Mouse (Mus musculus): ENCODE data around the gene 6430628N08Rik. TPM values are rescaled to one million over a fixed set of nuclear protein-coding genes. Genes with fewer than 3 reads are reported as not detected.

6430628N08Rik gene
- total RNA-seq, 2 experiments from 2014 or later: 0.49 TPM; not detected in 1

DNA sequence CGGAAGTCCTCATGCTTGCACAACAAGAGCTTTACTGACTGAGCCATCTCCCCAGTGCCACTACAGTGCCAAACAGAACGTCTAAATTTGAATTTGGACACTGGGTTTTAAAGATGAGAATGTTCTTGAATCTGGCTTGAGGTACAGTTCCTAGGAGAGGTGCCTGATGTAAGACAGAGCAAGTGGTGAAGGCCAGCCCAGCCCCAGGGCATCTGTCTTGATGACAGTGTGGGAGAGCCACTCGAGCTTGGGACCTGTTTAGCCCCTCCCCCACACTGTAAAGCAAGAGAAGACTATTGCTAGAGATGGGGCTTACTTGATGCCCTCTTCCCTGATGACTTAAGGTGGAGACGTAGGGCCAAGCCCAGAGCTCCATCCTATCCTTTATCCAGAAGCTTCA is 8.3 kb upstream of the 6430628N08Rik start:
- no peak for DNase-seq (ENCODE audit: extremely low spot score in 1 of 2, low spot score in 2 of 2)
- intact Hi-C loops (cut with DNase I): no loop called here

DNA sequence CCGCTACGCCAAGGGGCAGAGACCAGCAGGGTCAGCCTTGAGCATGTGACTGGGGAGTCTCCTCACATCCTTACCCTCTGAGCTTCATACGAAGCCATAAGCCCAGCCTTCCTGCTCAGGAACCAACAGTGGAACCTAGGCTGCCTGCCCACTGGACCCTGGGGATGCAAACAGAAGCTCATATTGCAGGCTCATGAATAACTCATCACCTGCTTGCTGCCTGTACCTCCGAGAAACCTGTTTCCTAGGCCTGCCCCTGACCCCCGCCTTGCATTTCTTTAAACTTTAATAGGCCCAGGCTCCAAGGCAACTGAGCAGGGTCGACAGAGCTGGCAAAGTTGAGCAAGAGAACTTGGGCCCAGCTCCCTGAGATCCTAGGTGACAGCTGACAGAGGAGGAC is 6.4 kb upstream of the 6430628N08Rik start, which contains the start of gene Kncn:
TSS of gene Kncn (plus strand) at position 379 of the 400 bp plus-strand sequence.
- intact Hi-C loops (cut with DNase I): no loop called here
- no peak for DNase-seq (ENCODE audit: extremely low spot score in 1 of 2, low spot score in 2 of 2)

DNA sequence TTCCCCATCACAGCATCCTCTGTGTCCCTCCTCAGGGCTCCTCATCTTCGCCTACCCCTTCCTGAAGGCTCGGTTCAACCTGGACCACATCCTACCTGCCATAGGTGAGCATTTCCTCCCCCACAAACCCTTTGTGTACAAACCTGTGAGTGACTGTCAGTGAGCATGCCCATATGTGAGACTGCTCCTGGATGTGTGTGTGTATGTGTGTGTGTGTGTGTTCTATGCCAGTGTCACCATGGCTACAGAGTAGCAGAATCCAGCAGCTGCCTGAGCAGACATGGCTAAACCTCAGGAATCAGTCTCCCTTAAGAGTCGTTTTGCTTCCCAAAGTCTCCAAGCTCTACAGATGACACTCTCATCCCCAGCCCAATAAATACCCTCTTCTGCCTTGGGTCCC is 4.6 kb upstream of the 6430628N08Rik start:
- intact Hi-C loops (cut with DNase I): no loop called here
- DNase-seq (ENCODE audit: extremely low spot score in 1 of 2, low spot score in 2 of 2): peak in 1 of 2 experiments; percentile 45

DNA sequence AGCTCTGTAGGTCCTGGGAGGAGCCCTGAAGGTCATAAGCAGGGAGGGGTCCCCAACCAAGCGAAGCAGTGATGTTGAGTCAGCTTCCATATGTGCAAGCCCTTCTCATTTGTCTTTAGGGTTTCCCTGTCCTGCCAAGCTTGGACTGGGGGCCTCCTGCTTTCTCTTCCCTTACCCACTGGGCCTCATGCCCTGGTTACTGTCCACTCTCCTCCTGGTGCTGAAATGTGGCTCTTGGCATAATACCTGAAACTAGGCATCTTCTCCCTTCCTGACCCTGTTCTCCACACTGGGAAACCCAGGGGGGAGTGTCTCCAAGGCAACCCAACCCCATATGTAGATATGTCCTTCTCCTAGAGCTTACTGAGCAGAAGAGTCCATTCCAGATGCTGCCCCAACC is 3.6 kb upstream of the 6430628N08Rik start:
- intact Hi-C loops (cut with DNase I): no loop called here
- no peak for DNase-seq (ENCODE audit: extremely low spot score in 1 of 2, low spot score in 2 of 2)

DNA sequence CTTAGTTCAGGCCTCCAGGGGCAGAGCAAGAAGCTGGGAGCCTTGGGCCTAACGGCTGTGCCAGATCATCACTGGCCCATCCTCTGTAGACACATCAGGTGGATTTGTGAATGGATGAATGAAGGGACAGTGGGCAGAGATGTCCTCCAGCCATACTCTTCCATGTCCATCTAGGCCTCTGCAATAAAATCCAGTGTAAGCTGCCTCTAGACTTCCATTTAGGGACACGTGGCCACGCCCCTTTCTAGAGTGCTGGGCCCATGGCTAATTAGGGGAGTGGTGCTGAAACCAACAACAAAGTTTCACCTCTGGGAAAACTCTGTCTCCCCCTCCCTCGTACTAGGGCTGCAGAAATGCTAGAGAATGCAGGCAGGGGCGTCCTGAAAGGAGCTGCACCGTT is 399 bp upstream of the 6430628N08Rik start:
- intact Hi-C loops (cut with DNase I): no loop called here
- no peak for DNase-seq (ENCODE audit: extremely low spot score in 1 of 2, low spot score in 2 of 2)

DNA sequence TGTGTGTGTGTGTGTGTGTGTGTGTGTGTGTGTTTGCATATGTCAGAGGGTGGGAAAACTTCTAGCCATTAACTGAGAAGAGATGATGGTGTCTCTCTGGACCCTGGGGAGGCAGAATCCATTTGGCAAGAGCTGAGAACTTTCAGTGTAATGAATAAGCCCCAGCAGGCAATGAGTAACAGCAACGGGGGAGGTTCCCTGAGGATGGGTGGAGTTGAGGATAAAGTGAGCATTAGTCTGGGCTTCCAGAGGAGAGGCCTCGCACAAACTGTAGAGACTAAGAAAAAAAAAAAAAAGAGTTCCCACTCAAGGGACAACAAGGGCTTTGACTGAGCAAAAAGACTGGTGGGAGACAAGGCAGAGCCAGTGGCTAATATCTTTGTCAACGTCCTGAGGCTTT is 3.8 kb downstream of the 6430628N08Rik start:
- intact Hi-C loops (cut with DNase I): no loop called here
- DNase-seq (ENCODE audit: extremely low spot score in 1 of 2, low spot score in 2 of 2): no peak

DNA sequence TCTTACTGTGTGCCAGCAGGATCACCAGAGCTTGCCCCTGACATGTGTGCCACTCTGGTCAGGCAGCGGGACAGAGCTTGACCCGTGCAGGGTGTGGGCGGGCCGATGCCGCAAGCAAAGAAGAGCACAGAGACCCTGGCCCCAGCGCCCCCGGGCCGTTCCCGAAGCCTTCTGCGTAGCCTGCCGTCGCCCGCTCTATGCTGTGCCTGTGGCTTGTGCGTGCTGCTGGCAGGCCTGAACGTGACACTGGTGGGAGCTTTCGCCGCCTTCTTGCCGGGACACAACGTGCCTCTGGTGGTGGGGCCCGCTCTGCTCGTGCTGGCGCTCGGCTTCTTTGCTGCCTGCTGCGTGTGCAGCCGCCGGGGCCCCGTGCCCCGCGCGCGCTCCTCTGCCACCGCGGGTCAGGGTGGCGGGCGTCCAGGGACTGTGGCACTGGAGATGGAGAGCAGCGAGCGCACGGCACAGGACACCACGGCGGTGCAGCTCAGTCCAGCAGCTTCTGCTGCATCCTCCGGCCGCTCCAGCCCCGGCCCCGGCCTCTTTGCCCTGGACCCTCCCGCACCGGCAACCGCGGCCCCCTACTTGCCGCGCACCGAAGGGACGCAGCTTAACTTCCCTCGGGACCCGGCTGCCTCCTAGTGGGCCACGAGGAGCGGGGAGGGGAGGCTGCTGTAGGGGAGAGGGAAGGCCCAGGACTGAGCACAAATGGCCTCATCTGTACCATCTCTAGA is 7.6 kb downstream of the 6430628N08Rik start:
- DNase-seq (ENCODE audit: extremely low spot score in 1 of 2, low spot score in 2 of 2): peak in 1 of 2 experiments; percentile 47

DNA sequence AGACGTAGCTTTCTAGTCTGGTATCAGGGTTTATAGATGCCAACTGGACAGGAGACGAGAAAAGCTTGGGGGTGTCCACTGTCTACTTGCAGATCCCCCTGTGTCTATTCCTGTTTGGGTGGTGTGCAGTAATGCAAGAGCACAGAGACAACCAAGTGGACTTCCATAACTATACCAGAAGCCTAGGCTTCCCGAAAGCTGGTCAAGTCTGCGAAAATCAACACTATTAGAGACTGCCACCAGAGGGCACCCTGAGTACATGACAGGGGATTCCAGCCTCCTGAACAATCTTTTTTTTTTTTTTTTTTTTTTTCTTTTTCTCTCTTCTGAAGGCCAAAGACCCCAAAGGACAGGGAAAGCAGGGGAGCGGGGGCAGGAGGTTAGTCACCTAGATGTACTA is 12.4 kb downstream of the 6430628N08Rik start:
- intact Hi-C loops (cut with DNase I): loop anchor here (10.0 kb wide), 2 partner anchors 152 to 168 kb away; partner anchors contain the start of genes Efcab14 and Nsun4
- peak; percentile 71 to 85 for DNase-seq (ENCODE audit: extremely low spot score in 1 of 2, low spot score in 2 of 2)

More for the DNA sequence above, 7.6 kb downstream of the 6430628N08Rik start:
- intact Hi-C loops (cut with DNase I): loop anchor here (2.0 kb wide), 1 partner anchor 55 kb away; no protein-coding TSS in a partner anchor

DNA sequence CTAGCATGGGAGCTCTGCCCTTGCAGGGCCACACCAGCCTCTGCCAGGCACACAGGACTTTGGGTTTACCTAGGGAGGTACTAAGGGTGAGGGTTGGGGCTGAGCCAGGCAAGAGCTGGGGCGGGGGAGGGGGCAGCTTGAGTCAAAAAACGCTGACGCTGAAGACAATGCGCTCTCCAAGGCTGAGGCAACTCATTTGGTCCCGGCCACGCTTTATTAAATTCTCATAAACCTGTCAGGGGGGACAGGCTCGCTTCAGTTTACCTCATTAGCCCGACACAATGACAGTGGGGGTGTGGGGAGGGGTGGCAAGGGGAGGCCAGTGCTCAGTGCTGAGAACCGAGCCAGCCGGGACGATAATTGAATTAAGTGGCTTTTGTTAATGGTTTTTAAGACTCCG is 13.9 kb downstream of the 6430628N08Rik start:
- intact Hi-C loops (cut with DNase I): loop anchor here (1.0 to 10.0 kb wide), 3 partner anchors 76 to 170 kb away; partner anchors contain the start of genes Efcab14 and Nsun4
- DNase-seq (ENCODE audit: extremely low spot score in 1 of 2, low spot score in 2 of 2): no peak

DNA sequence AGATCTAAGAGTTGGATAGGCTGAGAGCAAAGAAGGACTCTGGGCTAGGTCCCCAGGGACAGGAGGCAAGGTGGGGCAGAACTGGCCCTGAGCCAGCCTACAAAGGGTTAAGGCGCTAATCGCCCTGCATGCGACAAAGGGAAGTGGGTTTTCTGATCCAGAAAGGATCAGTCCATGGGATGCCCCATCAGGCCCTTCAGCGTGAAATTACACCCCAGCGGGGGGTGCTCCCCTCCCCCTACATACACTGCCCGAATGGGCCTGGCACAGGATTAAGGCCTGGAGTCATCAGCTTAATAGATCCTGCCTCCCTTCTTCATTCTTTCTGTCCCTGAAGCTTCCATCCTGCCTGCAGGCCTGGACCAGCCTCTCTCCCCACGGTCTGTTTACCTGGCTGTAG is 15.2 kb downstream of the 6430628N08Rik start:
- no peak for DNase-seq (ENCODE audit: extremely low spot score in 1 of 2, low spot score in 2 of 2)

DNA sequence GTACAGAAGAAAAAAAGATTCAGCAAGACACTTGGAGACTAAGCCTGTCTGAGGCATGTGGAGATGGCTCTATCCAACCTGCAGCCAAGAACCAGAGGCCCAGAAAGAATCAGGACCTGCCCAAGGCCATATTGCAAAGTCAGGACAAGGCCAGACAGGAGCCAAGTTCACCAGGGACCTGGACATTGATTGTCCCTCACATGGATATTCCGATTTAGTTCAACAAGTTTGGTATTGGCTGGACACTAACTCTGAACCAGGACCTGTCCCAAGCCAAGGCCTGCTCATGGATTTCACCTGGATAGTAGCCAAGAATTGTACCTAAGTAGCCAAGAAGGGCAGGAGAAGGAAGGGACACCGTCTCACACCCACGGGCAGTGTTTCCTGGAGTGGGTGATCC is 16.3 kb downstream of the 6430628N08Rik start:
- intact Hi-C loops (cut with DNase I): loop anchor here (10.0 kb wide), 2 partner anchors 148 to 172 kb away; partner anchors contain the start of genes Efcab14 and Nsun4
- no peak for DNase-seq (ENCODE audit: extremely low spot score in 1 of 2, low spot score in 2 of 2)

More for the DNA sequence above, 15.2 kb downstream of the 6430628N08Rik start:
- intact Hi-C loops (cut with DNase I): loop anchor here (10.0 kb wide), 2 partner anchors 149 to 171 kb away; partner anchors contain the start of genes Efcab14 and Nsun4

DNA sequence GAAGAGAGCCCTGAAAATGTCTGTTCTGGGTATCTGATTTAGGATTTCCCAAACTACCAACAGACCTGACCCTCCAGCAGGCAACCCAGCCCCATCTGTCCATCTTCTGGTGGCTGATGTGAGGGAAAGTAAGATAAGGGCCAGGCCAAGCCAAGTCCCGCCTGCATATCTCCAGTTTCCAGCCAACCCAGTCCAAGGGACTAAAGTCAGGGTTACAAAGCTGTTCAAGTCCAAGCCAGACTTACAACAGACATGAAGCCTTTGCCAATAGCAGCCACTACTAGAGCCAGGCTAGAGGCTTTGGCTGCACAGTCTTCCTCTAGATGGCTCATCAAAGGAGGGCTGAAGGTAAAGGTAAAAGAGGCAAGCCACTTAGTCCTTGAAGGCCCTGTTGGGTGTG is 17.5 kb downstream of the 6430628N08Rik start:
- no peak for DNase-seq (ENCODE audit: extremely low spot score in 1 of 2, low spot score in 2 of 2)
- intact Hi-C loops (cut with DNase I): loop anchor here (10.0 kb wide), 2 partner anchors 147 to 173 kb away; partner anchors contain the start of genes Efcab14 and Nsun4

DNA sequence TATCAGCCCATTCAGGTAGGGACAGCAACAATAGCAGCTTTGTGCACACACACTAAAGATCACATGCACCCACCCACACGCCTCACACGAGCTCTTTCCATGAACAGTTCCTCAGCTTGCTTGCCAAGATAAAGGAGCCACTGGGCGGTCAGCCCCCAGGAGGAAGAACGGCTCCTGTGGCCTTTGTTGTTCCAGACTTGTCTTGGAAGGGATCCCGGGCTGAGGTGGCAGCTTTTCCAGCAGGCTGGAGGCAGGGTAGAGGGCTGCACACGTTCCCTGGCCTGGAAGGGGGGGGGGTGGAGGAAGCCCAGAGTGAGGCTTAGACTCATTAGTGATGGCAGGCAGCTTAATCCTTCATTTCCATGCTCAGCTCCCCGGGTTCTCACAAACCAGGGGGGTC is 18.2 kb downstream of the 6430628N08Rik start:
- DNase-seq (ENCODE audit: extremely low spot score in 1 of 2, low spot score in 2 of 2): peak in 1 of 2 experiments; percentile 58
- intact Hi-C loops (cut with DNase I): loop anchor here (10.0 kb wide), 2 partner anchors 146 to 174 kb away; partner anchors contain the start of genes Efcab14 and Nsun4

DNA sequence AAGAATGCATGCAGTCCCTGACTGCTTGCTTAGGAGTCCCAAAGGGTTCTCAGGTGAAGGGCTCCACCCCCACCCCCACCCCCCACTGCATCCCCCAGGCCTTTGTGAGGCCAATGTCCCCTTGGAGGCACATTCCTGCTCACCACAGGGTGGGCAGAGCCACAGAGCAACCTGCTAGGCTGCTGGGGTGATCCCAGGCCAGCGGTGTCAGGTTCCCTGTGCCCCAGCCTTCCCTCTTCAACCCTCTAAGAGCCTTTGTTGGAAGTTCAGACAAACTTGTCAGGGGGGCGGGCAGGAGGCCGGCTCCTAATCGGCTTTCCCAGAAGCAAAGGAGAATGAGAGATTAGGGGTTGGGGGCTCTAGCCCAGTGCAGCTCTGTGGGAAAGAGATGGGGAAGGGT is 21.1 kb downstream of the 6430628N08Rik start:
- intact Hi-C loops (cut with DNase I): no loop called here
- DNase-seq (ENCODE audit: extremely low spot score in 1 of 2, low spot score in 2 of 2): no peak

DNA sequence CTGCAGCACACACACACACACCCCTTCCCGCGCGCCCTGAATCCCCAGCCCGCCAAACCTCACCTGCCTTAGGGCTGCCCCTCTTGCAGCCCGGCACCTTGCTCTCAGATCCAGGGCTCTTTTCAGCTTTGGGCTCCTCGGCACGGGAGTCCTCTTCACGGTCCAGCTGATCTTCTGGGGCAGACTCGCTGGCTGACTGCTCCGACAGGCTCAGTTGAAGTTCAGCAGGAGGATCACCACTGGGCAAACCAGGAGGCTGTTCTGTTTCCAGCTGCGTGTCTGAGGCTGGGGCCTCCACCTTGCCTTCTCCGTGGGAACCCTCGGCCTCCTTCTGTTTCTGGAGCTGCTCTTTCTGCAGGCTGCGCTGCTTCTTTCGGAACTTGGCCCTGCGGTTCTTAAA is 29.4 kb downstream of the 6430628N08Rik start:
- no peak for DNase-seq (ENCODE audit: extremely low spot score in 1 of 2, low spot score in 2 of 2)
- intact Hi-C loops (cut with DNase I): no loop called here

DNA sequence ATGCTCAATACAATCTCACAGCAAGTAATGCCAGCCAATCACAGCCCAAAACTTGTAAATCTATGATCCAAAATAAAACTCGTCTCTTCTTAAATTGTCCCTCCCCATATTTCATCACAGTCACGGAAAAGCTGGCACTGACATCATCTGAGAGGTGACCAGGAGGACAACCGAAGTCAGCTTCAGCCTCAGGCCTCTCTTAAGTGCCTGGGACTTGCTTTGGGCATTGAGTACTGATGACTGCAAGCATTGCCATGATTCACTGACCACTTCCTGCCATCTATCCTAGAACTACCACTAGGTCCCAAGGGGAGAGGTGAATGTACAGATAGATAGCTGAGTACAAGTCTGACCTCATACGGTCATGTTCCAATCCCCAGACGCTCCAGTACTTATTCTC is 32.2 kb downstream of the 6430628N08Rik start:
- no peak for DNase-seq (ENCODE audit: extremely low spot score in 1 of 2, low spot score in 2 of 2)
- intact Hi-C loops (cut with DNase I): no loop called here

DNA sequence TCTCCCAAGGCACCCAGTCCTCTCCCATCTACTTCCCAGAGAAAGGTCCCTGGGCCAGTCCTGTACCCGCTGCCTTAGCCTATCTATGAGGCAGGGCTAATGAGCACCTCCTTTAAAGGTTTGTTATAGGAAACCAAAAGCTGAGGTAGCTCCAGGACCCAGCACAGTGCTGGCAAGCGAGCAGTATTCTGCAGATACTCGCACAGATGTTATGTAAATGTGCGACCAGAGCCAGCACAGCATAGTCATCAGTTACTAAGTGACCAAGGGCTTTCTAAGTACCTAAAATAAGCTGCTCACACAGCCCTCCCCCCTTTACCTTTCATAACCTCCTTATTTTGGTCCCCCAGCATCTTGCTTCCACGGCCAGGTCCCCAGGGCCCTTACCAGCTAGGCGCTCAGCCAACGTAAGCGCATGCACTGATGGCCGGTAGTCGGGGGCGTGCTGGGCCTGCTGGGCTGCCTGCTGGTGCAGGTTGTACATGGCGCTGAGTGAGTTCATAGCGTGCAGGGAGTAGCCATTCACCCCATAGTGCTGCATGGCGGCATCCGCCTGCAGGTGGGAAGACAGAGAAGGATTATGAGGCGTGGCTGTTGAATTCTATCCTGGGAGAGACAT is 32.9 kb downstream of the 6430628N08Rik start:
- DNase-seq (ENCODE audit: extremely low spot score in 1 of 2, low spot score in 2 of 2): no peak
- intact Hi-C loops (cut with DNase I): no loop called here

DNA sequence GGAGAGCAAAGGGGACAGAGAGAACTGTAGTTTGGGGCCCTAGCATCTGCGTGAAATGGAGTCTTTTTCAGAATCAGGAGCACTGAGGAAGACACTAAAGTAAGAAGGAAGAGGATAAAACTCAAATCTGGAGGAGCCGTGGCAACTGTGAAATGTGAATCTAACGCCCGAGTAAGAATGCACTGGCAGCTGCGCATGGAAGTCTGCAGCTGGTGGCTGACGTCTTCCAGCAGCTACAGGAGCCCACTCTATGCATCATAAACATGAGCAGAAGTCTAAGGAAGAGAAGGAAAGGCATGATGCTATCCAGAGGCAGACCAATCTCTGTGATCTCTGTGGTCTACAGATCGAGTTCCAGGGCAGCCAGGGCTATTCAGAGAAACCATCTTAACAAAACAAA is 37.2 kb downstream of the 6430628N08Rik start:
- intact Hi-C loops (cut with DNase I): no loop called here
- no peak for DNase-seq (ENCODE audit: extremely low spot score in 1 of 2, low spot score in 2 of 2)

DNA sequence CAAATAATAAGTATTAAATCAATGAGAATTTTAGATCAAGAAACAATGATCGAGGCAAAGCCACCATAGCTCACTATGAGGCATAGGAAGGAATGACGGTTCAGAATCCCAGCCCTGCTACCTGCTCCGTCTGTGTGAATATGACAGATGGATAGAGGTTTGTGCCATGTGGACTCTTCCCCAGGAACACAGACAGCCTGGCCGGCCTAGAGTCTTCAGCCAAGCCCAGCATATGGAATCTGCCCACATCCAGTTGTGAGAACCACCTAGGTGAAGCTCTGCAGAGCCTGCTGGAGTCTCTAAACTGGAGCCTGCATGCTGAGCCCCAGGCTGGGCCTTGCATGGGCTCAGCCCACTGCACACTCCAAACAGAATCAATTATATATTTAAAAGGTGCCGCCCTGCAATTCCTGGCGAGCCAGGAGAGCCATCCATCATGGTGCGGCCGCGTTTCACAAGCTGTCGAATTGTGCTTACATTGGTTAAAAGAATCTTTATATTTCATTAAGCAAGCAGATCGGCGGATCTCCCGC is 41.2 kb downstream of the 6430628N08Rik start:
- no peak for DNase-seq (ENCODE audit: extremely low spot score in 1 of 2, low spot score in 2 of 2)
- intact Hi-C loops (cut with DNase I): no loop called here
